Mouse (Mus musculus) 416B (cell line): ENCODE data around the gene Cdkl3.
A peak's percentile ranks its signal among the peaks of the same experiment; 100 is the strongest.

Source experiments
- DNase-seq: peaks from one replicate; pipeline ENCODE4 v3.0.0; 2011; ENCODE audit warnings: low read depth

Gene Cdkl3

DNA sequence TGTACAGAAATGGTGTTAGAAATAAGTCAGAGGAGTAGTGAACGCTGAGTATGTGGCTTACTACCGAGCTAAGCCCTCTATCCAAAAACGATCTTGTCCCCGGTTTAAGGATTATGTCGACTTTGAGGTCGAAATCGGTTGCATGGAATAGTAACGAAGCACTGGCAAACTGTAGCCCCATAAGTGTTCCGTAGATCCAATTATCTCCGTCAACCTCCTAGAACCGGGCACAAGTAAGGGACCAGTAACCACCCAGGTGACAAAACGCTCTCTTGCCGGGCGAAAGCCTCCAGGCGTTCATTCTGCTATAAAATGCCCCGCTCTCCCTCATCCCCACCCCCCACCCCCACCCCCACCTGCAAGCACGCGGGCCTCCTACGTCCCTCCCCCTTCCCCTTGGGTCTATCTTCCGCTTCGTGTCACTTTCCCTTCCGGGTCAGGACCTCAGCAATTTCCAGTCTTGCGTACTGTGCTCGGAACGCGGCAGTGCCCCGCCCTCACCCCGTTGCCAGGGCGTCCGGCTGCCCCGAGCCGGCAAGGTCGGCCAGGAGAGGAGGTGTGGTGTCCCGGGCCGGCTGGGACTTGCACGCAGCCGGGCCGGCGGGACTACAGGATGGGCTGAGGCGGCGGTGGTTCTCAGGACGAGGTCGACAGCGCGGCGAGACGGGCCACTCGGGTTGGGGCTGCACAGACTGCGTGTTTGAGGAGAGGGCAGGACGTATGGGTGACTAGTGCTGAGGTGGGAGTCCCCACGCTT is at the start of gene Cdkl3:
Gene Cdkl3, plus strand, starts transcription at position 450 of the 757 bp plus-strand sequence.
- DNase-seq = peak; percentile 98

DNA sequence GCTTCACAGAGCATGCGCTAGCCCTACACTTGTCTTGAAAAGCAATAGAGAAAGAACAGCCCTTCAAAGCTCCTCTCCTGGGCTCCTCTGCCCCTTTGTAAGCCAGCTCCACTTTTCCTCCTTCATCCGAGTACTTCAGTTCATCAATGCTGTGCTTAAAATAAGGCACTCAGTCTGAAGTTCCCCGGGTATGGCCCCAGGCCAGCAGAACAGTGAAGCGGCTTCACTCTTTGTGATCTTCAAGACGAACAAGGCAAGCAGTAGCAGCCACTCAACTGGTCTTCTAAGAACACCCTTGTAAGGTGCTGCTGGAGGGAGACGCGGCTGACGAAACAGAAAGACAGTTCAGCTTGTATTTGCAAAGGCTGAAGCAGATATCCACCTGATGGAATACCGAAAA is 47.9 kb upstream of the Cdkl3 start:
- DNase-seq = no peak

DNA sequence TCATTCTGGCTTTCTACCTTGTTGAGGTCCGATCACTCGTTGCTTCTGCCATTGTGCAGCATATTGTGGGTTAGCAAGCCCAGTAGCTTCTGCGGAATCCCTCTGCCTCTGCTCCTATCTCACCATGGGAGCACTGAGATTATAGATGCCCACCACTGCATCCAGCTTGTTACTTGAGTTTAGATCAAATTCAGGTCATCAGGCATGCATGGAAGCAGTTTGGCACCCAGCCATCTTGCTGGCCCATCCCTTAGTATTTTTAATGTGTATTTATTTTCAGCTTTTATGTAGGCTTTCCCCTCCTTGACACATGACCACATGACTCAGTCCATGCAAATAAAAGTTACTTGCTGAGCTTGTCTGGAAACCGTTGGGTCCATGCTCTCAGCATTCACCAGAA is 46.3 kb upstream of the Cdkl3 start:
- DNase-seq = no peak

- DNase-seq = peak; percentile 58
These were observed 44.5 kb upstream of the Cdkl3 start for GRCm38 (mm10) chr11:51959511-51959910.

DNA sequence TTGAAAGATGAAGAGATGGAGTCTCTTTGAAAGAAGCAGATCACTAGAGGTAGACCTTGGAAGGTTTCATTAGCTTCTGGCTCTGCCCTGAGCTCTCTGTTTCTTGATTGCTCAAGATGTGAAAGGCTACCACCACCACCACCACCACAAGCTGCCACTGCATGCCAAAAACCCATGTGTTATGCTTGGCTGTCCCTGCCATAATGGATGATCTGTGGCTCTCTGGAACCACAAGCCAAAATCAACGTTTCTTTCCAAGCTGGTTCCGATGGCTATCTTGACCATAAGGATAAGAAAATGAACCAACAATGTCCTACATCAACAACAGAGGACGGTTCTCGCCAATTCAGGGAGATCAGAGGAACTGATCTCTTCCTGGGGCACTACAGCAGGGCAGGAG is 44.0 kb upstream of the Cdkl3 start:
- DNase-seq = peak; percentile 61

DNA sequence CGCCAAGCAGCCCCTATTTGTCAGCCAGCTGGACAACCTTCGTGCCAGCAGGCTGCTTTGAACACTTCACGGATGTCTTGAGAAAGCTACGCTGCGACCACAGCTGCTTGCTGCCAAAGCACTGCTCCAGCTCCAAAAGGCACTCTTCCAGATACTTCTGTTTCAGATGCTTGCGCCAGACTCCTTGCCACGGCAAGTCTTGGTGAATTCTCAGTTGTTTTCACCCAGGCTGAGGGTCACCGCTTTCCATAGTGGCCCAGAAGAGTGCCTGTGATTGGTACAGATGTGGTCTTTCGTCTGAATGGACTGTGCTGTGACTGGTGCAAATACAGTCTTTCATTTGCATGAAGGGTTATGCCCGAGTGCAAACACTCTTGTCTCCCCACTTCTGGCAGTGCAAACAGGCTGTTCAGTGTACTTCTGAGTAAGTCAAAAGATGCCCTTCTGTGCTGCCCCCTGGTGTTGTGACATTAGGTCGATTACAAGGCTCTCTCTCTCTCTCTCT is 43.0 kb upstream of the Cdkl3 start:
- DNase-seq = no peak

GRCm38 (mm10) chr11:51961761-51962160 is 42.3 kb upstream of the Cdkl3 start:
- DNase-seq = peak; percentile 40

DNA sequence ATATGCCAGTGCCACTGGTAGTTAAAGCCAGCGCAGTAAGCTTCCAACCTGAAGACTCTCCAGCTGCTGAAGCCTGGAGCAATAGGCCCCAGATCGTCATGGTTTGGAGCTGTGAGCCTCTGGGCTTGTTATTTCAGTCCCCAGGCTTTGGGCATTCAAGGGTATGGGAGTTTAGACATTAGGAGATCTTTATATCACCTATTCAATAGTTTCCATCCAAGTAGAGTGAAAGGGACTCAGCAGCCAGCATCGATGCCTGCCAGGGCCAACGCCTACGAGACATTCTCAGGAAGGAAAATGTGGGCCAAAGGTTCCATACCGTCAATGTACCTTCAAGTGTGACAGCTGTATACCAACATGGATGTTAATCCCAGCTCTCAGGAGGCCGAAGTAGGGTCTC is 41.7 kb upstream of the Cdkl3 start:
- no peak for DNase-seq

DNA sequence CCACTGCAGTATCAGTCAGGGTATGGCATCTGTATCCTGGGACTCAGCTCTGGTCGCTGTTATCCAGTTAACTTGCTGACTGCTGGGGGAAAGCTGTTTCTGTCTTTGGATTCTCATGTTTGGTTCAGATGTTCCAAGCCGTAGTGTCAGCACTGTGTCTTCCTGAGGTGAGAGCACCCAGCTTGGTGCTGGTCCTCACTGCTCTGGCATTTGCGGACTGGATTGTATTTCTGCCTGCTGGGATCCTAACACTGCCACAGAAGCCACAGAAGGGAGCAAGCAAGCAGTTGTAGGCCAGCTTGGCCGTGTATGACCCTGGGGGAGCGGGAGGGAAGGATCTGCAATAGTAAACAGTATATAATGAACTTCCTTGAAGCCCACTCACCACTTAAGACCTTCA is 37.4 kb upstream of the Cdkl3 start:
- no peak for DNase-seq

- DNase-seq = peak; percentile 96
These were observed 36.3 kb upstream of the Cdkl3 start, which contains the start of gene Cdkn2aipnl for GRCm38 (mm10) chr11:51967443-51968401. Cdkn2aipnl (plus strand) TSS chr11:51967661.

DNA sequence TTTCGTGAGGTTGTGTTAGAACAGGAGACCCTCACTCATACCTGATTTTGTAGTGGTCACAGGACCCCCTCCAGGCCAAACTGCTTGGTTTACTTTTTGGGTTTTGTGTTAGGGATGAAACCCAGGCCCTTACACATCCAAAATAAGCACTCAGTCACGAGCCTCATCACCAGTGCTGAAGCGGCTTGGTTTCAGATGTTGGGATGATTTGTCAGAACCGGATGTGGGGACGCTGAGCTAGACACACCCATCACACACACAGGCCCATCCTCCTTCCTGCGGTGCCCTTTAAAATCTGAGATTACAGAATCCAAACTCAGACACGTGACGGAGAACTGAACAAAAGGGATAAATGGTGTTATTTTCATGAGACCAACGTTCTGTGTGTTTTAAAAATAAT is 35.1 kb upstream of the Cdkl3 start:
- peak; percentile 92 for DNase-seq

DNA sequence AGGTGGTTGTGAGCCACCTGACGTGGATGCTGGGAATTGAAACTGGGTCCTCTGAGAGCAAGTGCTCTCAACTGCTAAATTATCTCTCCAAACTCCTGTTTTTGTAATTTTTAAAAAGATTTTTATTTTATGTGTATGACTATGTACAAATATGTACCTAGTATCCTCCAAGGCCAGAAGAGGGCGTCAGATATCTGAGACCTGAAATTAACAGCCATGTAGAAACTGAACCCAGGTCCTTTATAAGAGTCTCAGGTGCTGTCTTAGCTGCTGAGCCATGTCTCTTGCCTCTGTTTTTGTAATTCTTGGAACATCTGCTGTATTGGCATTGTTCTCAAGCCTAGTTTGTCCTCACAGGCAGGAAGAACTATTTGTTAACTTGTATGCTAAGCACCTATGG is 34.5 kb upstream of the Cdkl3 start:
- DNase-seq = peak; percentile 42

DNA sequence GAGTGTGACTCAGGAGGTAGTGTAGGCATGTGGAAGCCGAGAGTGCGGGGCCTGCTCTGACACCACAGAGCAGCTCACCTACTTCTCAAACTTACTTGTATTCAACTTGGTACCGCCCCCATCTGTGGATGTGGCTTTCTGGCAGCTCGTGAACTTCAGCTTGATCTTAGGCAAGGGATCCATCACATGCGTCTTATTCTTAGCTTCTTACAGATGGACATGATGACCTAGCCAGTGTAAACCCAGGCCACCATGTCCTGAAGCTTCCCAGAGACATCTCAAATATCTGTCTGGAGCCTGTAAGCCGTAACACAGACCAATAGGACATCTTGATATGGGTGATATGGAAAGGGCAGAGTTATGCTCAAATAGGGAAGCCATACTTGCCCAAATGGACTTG is 32.4 kb upstream of the Cdkl3 start:
- no peak for DNase-seq

DNA sequence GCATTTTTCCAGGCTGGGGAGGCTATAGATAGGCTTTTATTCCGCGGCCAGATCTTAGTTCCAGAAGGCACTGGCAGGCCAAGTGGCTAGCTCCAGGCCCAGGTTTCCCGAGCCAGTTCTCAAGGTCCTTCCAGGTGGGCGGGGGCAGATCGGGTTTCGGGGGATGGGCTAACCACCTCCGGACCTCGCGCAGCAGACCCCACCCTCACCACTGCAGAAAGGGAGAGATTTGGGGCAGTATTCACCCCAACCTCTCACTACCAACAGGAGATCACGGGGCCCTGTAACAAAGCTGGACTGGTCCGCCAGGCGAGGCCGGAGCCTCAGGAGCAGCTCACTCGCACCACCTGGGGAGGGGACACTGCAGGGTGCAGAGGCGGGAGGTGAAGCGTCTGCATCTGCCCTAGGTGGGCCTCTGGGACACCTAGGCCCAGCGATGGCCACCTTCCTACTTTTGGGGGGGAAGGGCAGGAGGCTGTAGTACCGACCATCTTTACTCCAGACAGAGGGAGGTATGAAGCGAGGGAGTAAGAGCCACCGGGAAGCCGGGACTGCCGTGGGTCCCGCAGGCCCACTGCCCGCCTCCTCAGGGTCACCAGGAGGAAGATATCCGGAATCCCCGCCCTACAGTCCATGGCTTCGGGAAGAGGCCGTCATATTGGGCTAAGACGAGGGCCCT is 4.3 kb upstream of the Cdkl3 start:
- DNase-seq = peak; percentile 76

GRCm38 (mm10) chr11:52000290-52000962 is 3.6 kb upstream of the Cdkl3 start, which contains the start of gene Ube2b:
Ube2b (minus strand) TSS chr11:52000762.
- DNase-seq = peak; percentile 99

GRCm38 (mm10) chr11:52001341-52001740 is 2.7 kb upstream of the Cdkl3 start:
- DNase-seq = no peak

GRCm38 (mm10) chr11:52001861-52002260 is 2.2 kb upstream of the Cdkl3 start:
- no peak for DNase-seq

DNA sequence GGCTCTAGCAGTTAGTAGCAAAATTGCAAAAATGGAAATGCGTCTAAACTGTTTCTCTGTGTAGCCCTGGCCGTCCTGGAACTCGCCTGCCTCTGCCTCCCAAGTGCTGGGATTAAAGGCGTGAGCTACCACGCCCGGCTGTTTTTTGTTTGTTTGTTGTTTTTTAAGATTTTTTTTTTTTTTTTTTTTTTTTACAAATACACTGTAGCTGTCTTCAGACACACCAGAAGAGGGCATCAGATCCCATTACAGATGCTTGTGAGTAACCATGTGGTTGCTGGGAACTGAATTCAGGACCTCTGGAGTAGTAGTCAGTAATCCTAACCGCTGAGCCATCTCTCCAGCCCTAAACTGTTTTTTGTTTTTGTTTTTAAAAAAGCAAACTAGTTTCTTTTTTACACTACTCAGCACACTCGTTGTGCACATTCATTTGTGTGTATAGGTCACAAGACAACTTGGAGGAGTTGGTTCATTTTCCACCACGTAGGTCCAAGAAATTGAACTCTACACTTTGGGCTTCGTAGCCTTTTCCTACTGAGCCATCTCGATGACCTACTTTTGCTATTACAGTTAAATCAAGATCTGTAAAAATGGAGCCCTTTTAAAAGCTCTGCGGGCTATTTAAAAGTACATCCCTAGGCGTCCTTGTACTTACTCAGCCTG is 1.0 kb upstream of the Cdkl3 start:
- DNase-seq = no peak

- peak; percentile 85 for DNase-seq
These were observed 583 bp upstream of the Cdkl3 start for GRCm38 (mm10) chr11:52003505-52003771.

DNA sequence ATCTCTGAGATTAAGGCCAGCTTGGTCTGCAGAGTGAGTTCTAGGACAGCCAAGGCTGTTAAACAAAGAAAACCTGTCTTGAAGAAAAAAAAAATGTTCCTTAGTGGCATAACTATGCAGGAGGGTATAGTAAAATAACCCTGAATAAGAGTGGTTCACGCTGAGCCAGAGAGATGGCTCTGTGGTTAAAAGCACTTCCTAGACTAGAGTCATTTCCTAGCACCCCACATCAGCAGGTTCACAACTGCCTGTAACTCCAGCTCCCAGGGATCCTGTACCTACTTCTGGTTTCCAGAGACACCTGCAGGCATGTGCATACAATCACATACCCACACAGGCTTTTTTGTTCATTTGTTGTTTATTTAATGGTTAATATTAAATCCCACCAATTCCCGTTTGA is 1.6 kb downstream of the Cdkl3 start:
- peak; percentile 75 for DNase-seq

GRCm38 (mm10) chr11:52011011-52011410 is 7.0 kb downstream of the Cdkl3 start:
- no peak for DNase-seq
